Comparison of ENCODE assay signal across 25 mouse cellular contexts in genomic region chr2:60549851-60550250, GRCm38 (mm10). TPM values are rescaled to one million over a fixed set of nuclear protein-coding genes. Genes with fewer than 3 reads are reported as not detected.
DNase-seq lines count a peak whose midpoint lies in the region; ATAC-seq and TF ChIP-seq lines count a peak whose summit lies in the region.
"Had no signal": no experiment of that assay in that cellular context is flagged by ENCODE, and none has a peak within 500 bp of the region (broad histone marks: within the 10 kb centered on the region; RNA-seq: fewer than 3 reads in every experiment).

No protein-coding gene starts in this region.

- CTCF ChIA-PET in Patski (lab: Charles Lee) = no interaction called here

- no peak for TF ChIP-seq CTCF in Patski (IDR thresholded peaks at IDR 0.05)

- WGBS in intestine, embryonic 14.5 days = 72% methylated on average over 2 of the region's 2 CpGs
- WGBS in intestine, embryonic 16.5 days = 80% methylated on average over 2 of the region's 2 CpGs
- 83% methylated on average over 2 of the region's 2 CpGs for WGBS in kidney, embryonic 15.5 days
- WGBS in forebrain, embryonic 13.5 days = 93% methylated on average over 2 of the region's 2 CpGs

- no peaks in the 10 kb centered on the region for H3K27me3 ChIP-seq in intestine, embryonic 14.5 days (replicated peaks; ENCODE audit: control insufficient read depth, insufficient read depth, low read length)
- no peaks in the 10 kb centered on the region for H3K27me3 ChIP-seq in intestine, embryonic 16.5 days (replicated peaks; ENCODE audit: control insufficient read depth, insufficient read depth, low read length)
- H3K27me3 ChIP-seq in kidney, embryonic 15.5 days = no peaks in the 10 kb centered on the region
- no peaks in the 10 kb centered on the region for H3K27me3 ChIP-seq in Patski
- peaks cover 13% of the 10 kb centered on the region; the same call in 1 of the 2 replicates for H3K27me3 ChIP-seq in forebrain, embryonic 13.5 days
- H3K27me3 ChIP-seq: embryonic facial prominence, embryonic 12.5 days; embryonic facial prominence, embryonic 15.5 days; heart, embryonic 12.5 days; heart, embryonic 15.5 days had no signal

- H3K27ac ChIP-seq in intestine, embryonic 14.5 days (ENCODE audit: low read depth) = no peak overlapping the region
- H3K27ac ChIP-seq in intestine, embryonic 16.5 days (ENCODE audit: low read length) = no peak overlapping the region
- no peak overlapping the region for H3K27ac ChIP-seq in kidney, embryonic 15.5 days
- no peak overlapping the region for H3K27ac ChIP-seq in forebrain, embryonic 13.5 days
- H3K27ac ChIP-seq: embryonic facial prominence, embryonic 12.5 days; embryonic facial prominence, embryonic 15.5 days; forebrain, embryonic 15.5 days; heart, embryonic 15.5 days; hindbrain, embryonic 10.5 days; hindbrain, embryonic 13.5 days had no signal

- no peak for ATAC-seq in intestine, embryonic 14.5 days (replicated peaks; ENCODE audit: low FRiP score, low TSS enrichment, low read depth)
- no peak for ATAC-seq in intestine, embryonic 16.5 days
- no peak for ATAC-seq in kidney, embryonic 15.5 days (replicated peaks; ENCODE audit: low FRiP score)
- peak; percentile 12 for ATAC-seq in Patski
- no peak for ATAC-seq in forebrain, embryonic 13.5 days
- ATAC-seq: forebrain, embryonic 15.5 days; hindbrain, embryonic 16.5 days had no signal

- POLR2A ChIA-PET in Patski (lab: Charles Lee) = interaction anchor here (1.2 kb wide), 1 partner anchor 41 kb away, joined by 3 read pairs; no protein-coding TSS in a partner anchor

- H3K4me3 ChIP-seq in intestine, embryonic 14.5 days (ENCODE audit: low read depth, low read length) = no peak overlapping the region
- H3K4me3 ChIP-seq in intestine, embryonic 16.5 days (ENCODE audit: low read length) = no peak overlapping the region
- no peak overlapping the region for H3K4me3 ChIP-seq in kidney, embryonic 15.5 days (replicated peaks)
- no peak overlapping the region for H3K4me3 ChIP-seq in forebrain, embryonic 13.5 days
- H3K4me3 ChIP-seq: embryonic facial prominence, embryonic 12.5 days; embryonic facial prominence, embryonic 15.5 days; forebrain, embryonic 15.5 days; heart, embryonic 12.5 days; heart, embryonic 15.5 days; hindbrain, embryonic 10.5 days; hindbrain, embryonic 13.5 days had no signal

- in situ Hi-C loops in Patski (cut with MboI; ENCODE audit: low pct_unique_long_range_greater_than_20kb) = no loop called here

- no peak overlapping the region for H3K4me2 ChIP-seq in intestine, embryonic 14.5 days (ENCODE audit: low read length)
- no peak overlapping the region for H3K4me2 ChIP-seq in intestine, embryonic 16.5 days (ENCODE audit: low read depth, low read length)
- H3K4me2 ChIP-seq in kidney, embryonic 15.5 days = no peak overlapping the region
- no peak overlapping the region for H3K4me2 ChIP-seq in forebrain, embryonic 13.5 days
- H3K4me2 ChIP-seq: embryonic facial prominence, embryonic 12.5 days; embryonic facial prominence, embryonic 15.5 days; forebrain, embryonic 15.5 days; heart, embryonic 12.5 days; heart, embryonic 15.5 days; hindbrain, embryonic 13.5 days had no signal

- no peaks in the 10 kb centered on the region for H3K9me3 ChIP-seq in intestine, embryonic 14.5 days (ENCODE audit: control insufficient read depth, low read length)
- no peaks in the 10 kb centered on the region for H3K9me3 ChIP-seq in intestine, embryonic 16.5 days (ENCODE audit: control insufficient read depth, low read length)
- no peaks in the 10 kb centered on the region for H3K9me3 ChIP-seq in kidney, embryonic 15.5 days (replicated peaks)
- no peaks in the 10 kb centered on the region for H3K9me3 ChIP-seq in forebrain, embryonic 13.5 days (replicated peaks)
- H3K9me3 ChIP-seq: embryonic facial prominence, embryonic 12.5 days; embryonic facial prominence, embryonic 15.5 days; forebrain, embryonic 15.5 days; heart, embryonic 12.5 days; heart, embryonic 15.5 days; hindbrain, embryonic 10.5 days; hindbrain, embryonic 13.5 days had no signal

- peaks cover 7% of the 10 kb centered on the region for H3K4me1 ChIP-seq in intestine, embryonic 14.5 days (replicated peaks; ENCODE audit: control insufficient read depth, insufficient read depth, low read length)
- H3K4me1 ChIP-seq in intestine, embryonic 16.5 days (ENCODE audit: control insufficient read depth, insufficient read depth, low read length) = peaks cover 10% of the 10 kb centered on the region
- peaks cover 17% of the 10 kb centered on the region for H3K4me1 ChIP-seq in kidney, embryonic 15.5 days
- peaks cover 13% of the 10 kb centered on the region for H3K4me1 ChIP-seq in forebrain, embryonic 13.5 days

- peak; percentile 38 for DNase-seq in intestine, embryonic 14.5 days (ENCODE audit: low spot score)
- DNase-seq in kidney, adult 9 months = peak; percentile 14
- no peak for DNase-seq in Patski (ENCODE audit: low read depth, low spot score)
- no peak for DNase-seq in lung, postnatal 4 days
- DNase-seq: adrenal gland, adult 2 months; adrenal gland, postnatal 14 days; cerebellum, adult 11 months; cerebellum, adult 2 months; cerebellum, adult 9-11 months; cerebellum, postnatal 25 days; gastrocnemius, postnatal 25 days; heart, adult 18-20 months; heart, postnatal 10 days; heart, postnatal 36 days had no signal

- H3K36me3 ChIP-seq in intestine, embryonic 14.5 days (ENCODE audit: control insufficient read depth, insufficient read depth, low read length) = no peaks in the 10 kb centered on the region
- H3K36me3 ChIP-seq in intestine, embryonic 16.5 days (ENCODE audit: control insufficient read depth, insufficient read depth, low read length) = no peaks in the 10 kb centered on the region
- H3K36me3 ChIP-seq in kidney, embryonic 15.5 days = no peaks in the 10 kb centered on the region
- H3K36me3 ChIP-seq in forebrain, embryonic 13.5 days (ENCODE audit: poor library complexity, severe bottlenecking) = no peaks in the 10 kb centered on the region
- H3K36me3 ChIP-seq: embryonic facial prominence, embryonic 12.5 days; embryonic facial prominence, embryonic 15.5 days; forebrain, embryonic 15.5 days; heart, embryonic 12.5 days; heart, embryonic 15.5 days; hindbrain, embryonic 10.5 days; hindbrain, embryonic 13.5 days had no signal

- H3K9ac ChIP-seq in intestine, embryonic 14.5 days (ENCODE audit: low read length) = no peak overlapping the region
- no peak overlapping the region for H3K9ac ChIP-seq in intestine, embryonic 16.5 days (ENCODE audit: low read depth, low read length)
- no peak overlapping the region for H3K9ac ChIP-seq in kidney, embryonic 15.5 days
- H3K9ac ChIP-seq in forebrain, embryonic 13.5 days = no peak overlapping the region
- H3K9ac ChIP-seq: embryonic facial prominence, embryonic 12.5 days; embryonic facial prominence, embryonic 15.5 days; forebrain, embryonic 15.5 days; heart, embryonic 12.5 days; heart, embryonic 15.5 days; hindbrain, embryonic 13.5 days had no signal

RNA-seq across cellular contexts. Expression of gene Pla2r1, which starts 3.3 kb away (rescaled TPM):
- polyA plus RNA-seq in intestine, embryonic 14.5 days (2014; fragmentation: Nextera tagmentation; extraction: Ambion mirVana) = 2.1 and 2.6 TPM in 2 replicates
- polyA plus RNA-seq in intestine, embryonic 16.5 days (2015; fragmentation: Nextera tagmentation; extraction: Ambion mirVana) = 2.2 and 2.4 TPM in 2 replicates
- polyA plus RNA-seq in kidney, embryonic 15.5 days (2015; fragmentation: Nextera tagmentation; extraction: Ambion mirVana) = 3.4 and 4.0 TPM in 2 replicates
- 0.05 TPM for polyA plus RNA-seq in Patski (2021)
- polyA plus RNA-seq in forebrain, embryonic 13.5 days (2015; fragmentation: Nextera tagmentation; extraction: Ambion mirVana) = 0.19 and 0.24 TPM in 2 replicates

Comparison
In these comparisons a context has a peak if more than half of its experiments do, and no peak if none do; other contexts are left out.
1. DNase-seq: peak in intestine, embryonic 14.5 days (single experiment) and kidney, adult 9 months (single experiment); none in Patski (single experiment) and lung, postnatal 4 days (0 of 2).